Mouse (Mus musculus): Measurements from ENCODE around the gene Fgfr2. TPM values are rescaled to one million over a fixed set of nuclear protein-coding genes. Genes with fewer than 3 reads are reported as not detected.

The Fgfr2 gene
- polyA plus RNA-seq, 1 experiment, result 1.7 TPM

GRCm38 (mm10) chr7:132013970-132014369 lies 1109.2 kb downstream of the Fgfr2 start:
- Histone ChIP-seq H3K4me3 (ENCODE audit: insufficient read depth, poor library complexity, severe bottlenecking) (no peak overlapping the region), H3K27me3 (ENCODE audit: control insufficient read depth, insufficient read depth, insufficient read length) (no peaks in the 10 kb centered on the region), H3K79me2 (ENCODE audit: control insufficient read depth, insufficient read depth) (no peaks in the 10 kb centered on the region), H3ac (ENCODE audit: control insufficient read depth, insufficient read length, low read depth) (no peak overlapping the region), H3K36me3 (ENCODE audit: control insufficient read depth, insufficient read depth) (no peaks in the 10 kb centered on the region), H3K79me3 (ENCODE audit: low read depth) (no peaks in the 10 kb centered on the region)
- TF ChIP-seq MAX (IDR thresholded peaks at IDR 0.05), result no peak
- TF ChIP-seq CEBPB (IDR thresholded peaks at IDR 0.05; ENCODE audit: low read depth), result no peak
- no peak for TF ChIP-seq CTCF (IDR thresholded peaks at IDR 0.05; ENCODE audit: control insufficient read depth, insufficient read depth, insufficient read length)
- no peak for TF ChIP-seq MYOD1 (IDR thresholded peaks at IDR 0.05; ENCODE audit: control insufficient read depth, insufficient read length, low read depth)
- TF ChIP-seq MYOG (IDR thresholded peaks at IDR 0.05; ENCODE audit: control insufficient read depth, extremely low read depth, insufficient read length), result no peak
- no peak for TF ChIP-seq FOSL1 (IDR thresholded peaks at IDR 0.05; ENCODE audit: insufficient read depth, low read length, poor library complexity, severe bottlenecking)
- no peak for TF ChIP-seq USF1 (IDR thresholded peaks at IDR 0.05; ENCODE audit: low read depth)

DNA sequence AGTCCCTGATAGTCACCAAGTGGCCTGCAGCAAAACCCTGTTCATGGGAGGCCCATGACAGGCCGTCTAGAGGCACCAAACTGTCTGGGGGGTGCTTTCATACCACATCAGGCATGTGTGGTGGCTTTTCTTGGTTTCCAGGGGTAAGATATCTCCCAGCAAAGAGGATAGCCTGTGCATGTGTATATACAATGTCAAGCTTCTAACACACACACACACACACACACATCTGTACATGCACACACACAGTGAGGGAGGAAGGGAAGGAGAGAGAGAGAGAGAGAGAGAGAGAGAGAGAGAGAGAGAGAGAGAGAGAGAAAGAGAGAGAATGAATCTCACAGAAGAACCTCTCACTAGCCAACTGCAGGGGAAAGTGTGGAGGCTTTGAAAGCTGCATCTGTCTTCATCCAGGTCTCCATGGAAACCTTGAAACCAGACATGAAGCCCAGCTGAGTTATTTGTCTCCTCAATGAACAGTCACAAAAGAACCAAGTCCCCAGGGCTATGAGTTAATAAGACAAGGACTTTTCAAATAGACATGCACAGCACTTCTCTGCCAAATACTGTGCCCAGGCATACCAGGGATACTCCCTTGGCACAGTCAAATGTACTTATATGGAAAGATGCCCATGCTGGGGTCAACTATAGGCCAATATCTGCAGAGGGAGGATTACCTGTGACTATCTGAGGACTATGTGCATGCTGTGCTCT lies 1110.0 kb downstream of the Fgfr2 start:
- Histone ChIP-seq H3K36me3 (ENCODE audit: control insufficient read depth, insufficient read depth) (no peaks in the 10 kb centered on the region), H3K4me3 (ENCODE audit: insufficient read depth, poor library complexity, severe bottlenecking) (no peak overlapping the region), H3K79me2 (ENCODE audit: control insufficient read depth, insufficient read depth) (no peaks in the 10 kb centered on the region), H3K79me3 (ENCODE audit: low read depth) (no peaks in the 10 kb centered on the region), H3K27me3 (ENCODE audit: control insufficient read depth, insufficient read depth, insufficient read length) (no peaks in the 10 kb centered on the region), H3ac (ENCODE audit: control insufficient read depth, insufficient read length, low read depth) (no peak overlapping the region)
- TF ChIP-seq MYOD1 (IDR thresholded peaks at IDR 0.05; ENCODE audit: control insufficient read depth, insufficient read length, low read depth), result no peak
- no peak for TF ChIP-seq CTCF (IDR thresholded peaks at IDR 0.05; ENCODE audit: control insufficient read depth, insufficient read depth, insufficient read length)
- no peak for TF ChIP-seq MYOG (IDR thresholded peaks at IDR 0.05; ENCODE audit: control insufficient read depth, extremely low read depth, insufficient read length)
- no peak for TF ChIP-seq FOSL1 (IDR thresholded peaks at IDR 0.05; ENCODE audit: insufficient read depth, low read length, poor library complexity, severe bottlenecking)
- no peak for TF ChIP-seq MAX (IDR thresholded peaks at IDR 0.05)
- TF ChIP-seq USF1 (IDR thresholded peaks at IDR 0.05; ENCODE audit: low read depth), result no peak
- no peak for TF ChIP-seq CEBPB (IDR thresholded peaks at IDR 0.05; ENCODE audit: low read depth)

DNA sequence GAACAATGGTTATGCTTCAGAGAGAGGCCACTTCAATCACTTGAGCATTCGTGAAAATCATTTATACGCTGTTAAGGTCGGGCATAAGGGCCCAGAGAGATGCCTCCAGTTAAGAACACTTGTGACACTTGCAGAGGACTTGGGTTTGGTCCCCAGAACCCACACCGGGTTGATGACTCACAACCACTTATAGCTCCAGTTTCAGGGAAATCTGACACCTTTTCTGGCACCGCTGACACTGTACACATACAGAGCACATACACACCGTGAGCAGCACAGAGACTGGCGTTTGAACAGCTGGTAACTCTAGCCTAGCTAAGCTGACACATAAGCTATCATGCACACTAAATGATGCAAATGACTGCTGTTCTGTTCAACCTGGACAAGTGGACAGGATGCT lies 1114.1 kb downstream of the Fgfr2 start:
- Histone ChIP-seq H3K4me3 (ENCODE audit: insufficient read depth, poor library complexity, severe bottlenecking) (no peak overlapping the region), H3K36me3 (ENCODE audit: control insufficient read depth, insufficient read depth) (no peaks in the 10 kb centered on the region), H3K27me3 (ENCODE audit: control insufficient read depth, insufficient read depth, insufficient read length) (peaks cover 3% of the 10 kb centered on the region), H3ac (ENCODE audit: control insufficient read depth, insufficient read length, low read depth) (no peak overlapping the region), H3K79me3 (ENCODE audit: low read depth) (no peaks in the 10 kb centered on the region), H3K79me2 (ENCODE audit: control insufficient read depth, insufficient read depth) (no peaks in the 10 kb centered on the region)
- no peak for TF ChIP-seq CEBPB (IDR thresholded peaks at IDR 0.05; ENCODE audit: low read depth)
- no peak for TF ChIP-seq CTCF (IDR thresholded peaks at IDR 0.05; ENCODE audit: control insufficient read depth, insufficient read depth, insufficient read length)
- no peak for TF ChIP-seq USF1 (IDR thresholded peaks at IDR 0.05; ENCODE audit: low read depth)
- TF ChIP-seq MAX (IDR thresholded peaks at IDR 0.05), result no peak
- TF ChIP-seq MYOD1 (IDR thresholded peaks at IDR 0.05; ENCODE audit: control insufficient read depth, insufficient read length, low read depth), result no peak
- TF ChIP-seq MYOG (IDR thresholded peaks at IDR 0.05; ENCODE audit: control insufficient read depth, extremely low read depth, insufficient read length), result no peak
- TF ChIP-seq FOSL1 (IDR thresholded peaks at IDR 0.05; ENCODE audit: insufficient read depth, low read length, poor library complexity, severe bottlenecking), result no peak

DNA sequence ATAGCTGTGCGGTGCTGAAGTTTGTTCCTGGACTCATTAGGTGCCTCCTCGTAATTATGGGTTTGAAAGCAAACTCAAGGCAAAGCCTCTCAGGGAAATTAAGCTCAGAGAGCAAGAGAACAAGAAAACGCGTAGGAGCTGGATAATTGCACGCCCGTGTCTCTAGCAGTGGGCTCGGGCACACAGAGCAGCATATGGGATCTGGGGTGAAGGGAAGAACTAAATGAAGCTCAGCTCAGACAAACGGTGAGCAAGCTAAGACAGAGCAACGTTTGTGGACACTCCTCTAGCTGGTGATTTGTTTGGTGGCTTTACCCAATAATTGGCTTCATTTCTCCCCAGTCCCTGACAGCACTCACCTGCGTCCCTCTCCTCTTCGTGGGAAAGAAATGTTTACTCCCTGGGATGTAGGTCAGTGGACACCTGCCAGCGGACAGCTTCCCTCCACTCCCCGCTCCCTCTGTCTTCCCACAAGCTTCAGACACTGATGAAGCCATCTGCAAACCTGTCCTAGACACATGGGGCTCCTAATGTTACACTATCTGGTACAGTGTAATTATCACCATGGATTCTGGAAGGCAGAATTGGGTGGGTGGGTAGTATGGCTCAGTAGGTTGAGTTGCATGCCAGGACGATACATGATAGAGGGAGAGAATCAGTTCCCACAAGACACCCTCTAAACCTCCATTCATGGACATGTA lies 1117.0 kb downstream of the Fgfr2 start:
- no peak overlapping the region for H3ac ChIP-seq (ENCODE audit: control insufficient read depth, insufficient read length, low read depth)
- peaks cover 3% of the 10 kb centered on the region for H3K27me3 ChIP-seq (ENCODE audit: control insufficient read depth, insufficient read depth, insufficient read length)
- TF ChIP-seq MYOG (IDR thresholded peaks at IDR 0.05; ENCODE audit: control insufficient read depth, extremely low read depth, insufficient read length), result no peak
- no peak for TF ChIP-seq FOSL1 (IDR thresholded peaks at IDR 0.05; ENCODE audit: insufficient read depth, low read length, poor library complexity, severe bottlenecking)
- TF ChIP-seq MYOD1 (IDR thresholded peaks at IDR 0.05; ENCODE audit: control insufficient read depth, insufficient read length, low read depth), result no peak
- TF ChIP-seq USF1 (IDR thresholded peaks at IDR 0.05; ENCODE audit: low read depth), result no peak
- TF ChIP-seq CTCF (IDR thresholded peaks at IDR 0.05; ENCODE audit: control insufficient read depth, insufficient read depth, insufficient read length), result no peak
- TF ChIP-seq CEBPB (IDR thresholded peaks at IDR 0.05; ENCODE audit: low read depth), result no peak
- no peak for TF ChIP-seq MAX (IDR thresholded peaks at IDR 0.05)
- H3K79me3 ChIP-seq (ENCODE audit: low read depth), result no peaks in the 10 kb centered on the region
- no peaks in the 10 kb centered on the region for H3K79me2 ChIP-seq (ENCODE audit: control insufficient read depth, insufficient read depth)
- no peak overlapping the region for H3K4me3 ChIP-seq (ENCODE audit: insufficient read depth, poor library complexity, severe bottlenecking)
- no peaks in the 10 kb centered on the region for H3K36me3 ChIP-seq (ENCODE audit: control insufficient read depth, insufficient read depth)

- no peak for TF ChIP-seq CEBPB (IDR thresholded peaks at IDR 0.05; ENCODE audit: low read depth)
- no peak for TF ChIP-seq MYOD1 (IDR thresholded peaks at IDR 0.05; ENCODE audit: control insufficient read depth, insufficient read length, low read depth)
- TF ChIP-seq FOSL1 (IDR thresholded peaks at IDR 0.05; ENCODE audit: insufficient read depth, low read length, poor library complexity, severe bottlenecking), result no peak
- no peak for TF ChIP-seq MYOG (IDR thresholded peaks at IDR 0.05; ENCODE audit: control insufficient read depth, extremely low read depth, insufficient read length)
- TF ChIP-seq MAX (IDR thresholded peaks at IDR 0.05), result no peak
- no peak for TF ChIP-seq CTCF (IDR thresholded peaks at IDR 0.05; ENCODE audit: control insufficient read depth, insufficient read depth, insufficient read length)
- no peak for TF ChIP-seq USF1 (IDR thresholded peaks at IDR 0.05; ENCODE audit: low read depth)
- Histone ChIP-seq H3K36me3 (ENCODE audit: control insufficient read depth, insufficient read depth) (no peaks in the 10 kb centered on the region), H3K27me3 (ENCODE audit: control insufficient read depth, insufficient read depth, insufficient read length) (peaks cover 4% of the 10 kb centered on the region), H3K4me3 (ENCODE audit: insufficient read depth, poor library complexity, severe bottlenecking) (no peak overlapping the region), H3K79me3 (ENCODE audit: low read depth) (no peaks in the 10 kb centered on the region), H3ac (ENCODE audit: control insufficient read depth, insufficient read length, low read depth) (no peak overlapping the region), H3K79me2 (ENCODE audit: control insufficient read depth, insufficient read depth) (no peaks in the 10 kb centered on the region)
Observed at GRCm38 (mm10) chr7:131992873-131993272, 1130.3 kb downstream of the Fgfr2 start.
